Mouse (Mus musculus): ENCODE results near the gene Exoc6b. TPM values are rescaled to one million over a fixed set of nuclear protein-coding genes. Genes with fewer than 3 reads are reported as not detected.

The Exoc6b gene
- polyA plus RNA-seq, 1 experiment from 2014 or later = 6.7 TPM

GRCm38 (mm10) chr6:85051109-85051508 is 18.2 kb downstream of the Exoc6b start:
- no peak for TF ChIP-seq CTCF (IDR thresholded peaks at IDR 0.05; ENCODE audit: low read depth)
- no peaks in the 10 kb centered on the region for H3K36me3 ChIP-seq (ENCODE audit: control insufficient read depth, insufficient read depth)
- H3K27me3 ChIP-seq (replicated peaks; ENCODE audit: control insufficient read depth, insufficient read depth, low read length) = no peaks in the 10 kb centered on the region
- no peak for ATAC-seq
- no peak overlapping the region for H3K4me3 ChIP-seq (ENCODE audit: low read depth, low read length)
- 65% methylated on average over 4 of the region's 4 CpGs for WGBS
- H3K4me1 ChIP-seq (replicated peaks; ENCODE audit: control insufficient read depth, insufficient read depth, low read length) = no peaks in the 10 kb centered on the region
- no peak overlapping the region for H3K27ac ChIP-seq (ENCODE audit: low read depth, low read length)
- no peak overlapping the region for H3K4me2 ChIP-seq (replicated peaks; ENCODE audit: low read depth)
- H3K9ac ChIP-seq (ENCODE audit: low read depth, low read length) = no peak overlapping the region
- H3K9me3 ChIP-seq (ENCODE audit: control insufficient read depth) = no peaks in the 10 kb centered on the region

GRCm38 (mm10) chr6:85046531-85046930 is 22.8 kb downstream of the Exoc6b start:
- Histone ChIP-seq H3K4me1 (replicated peaks; ENCODE audit: control insufficient read depth, insufficient read depth, low read length) (no peaks in the 10 kb centered on the region), H3K27ac (ENCODE audit: low read depth, low read length) (no peak overlapping the region), H3K4me2 (replicated peaks; ENCODE audit: low read depth) (no peak overlapping the region), H3K4me3 (ENCODE audit: low read depth, low read length) (no peak overlapping the region), H3K27me3 (replicated peaks; ENCODE audit: control insufficient read depth, insufficient read depth, low read length) (no peaks in the 10 kb centered on the region), H3K36me3 (ENCODE audit: control insufficient read depth, insufficient read depth) (no peaks in the 10 kb centered on the region), H3K9me3 (ENCODE audit: control insufficient read depth) (no peaks in the 10 kb centered on the region), H3K9ac (ENCODE audit: low read depth, low read length) (no peak overlapping the region)
- ATAC-seq = no peak
- WGBS = 91% methylated on average over 3 of the region's 3 CpGs
- TF ChIP-seq CTCF (IDR thresholded peaks at IDR 0.05; ENCODE audit: low read depth) = no peak

GRCm38 (mm10) chr6:85044621-85045152 is 24.6 kb downstream of the Exoc6b start:
- Histone ChIP-seq H3K27ac (ENCODE audit: low read depth, low read length) (no peak overlapping the region), H3K27me3 (replicated peaks; ENCODE audit: control insufficient read depth, insufficient read depth, low read length) (no peaks in the 10 kb centered on the region), H3K4me3 (ENCODE audit: low read depth, low read length) (no peak overlapping the region), H3K9ac (ENCODE audit: low read depth, low read length) (no peak overlapping the region), H3K36me3 (ENCODE audit: control insufficient read depth, insufficient read depth) (no peaks in the 10 kb centered on the region), H3K4me2 (replicated peaks; ENCODE audit: low read depth) (no peak overlapping the region), H3K4me1 (replicated peaks; ENCODE audit: control insufficient read depth, insufficient read depth, low read length) (no peaks in the 10 kb centered on the region), H3K9me3 (ENCODE audit: control insufficient read depth) (no peaks in the 10 kb centered on the region)
- WGBS = 74% methylated on average over 4 of the region's 4 CpGs
- no peak for ATAC-seq
- no peak for TF ChIP-seq CTCF (IDR thresholded peaks at IDR 0.05; ENCODE audit: low read depth)

- WGBS = 8% methylated on average over 6 of the region's 6 CpGs
- Histone ChIP-seq H3K9me3 (ENCODE audit: control insufficient read depth) (no peaks in the 10 kb centered on the region), H3K4me2 (replicated peaks; ENCODE audit: low read depth) (no peak overlapping the region), H3K9ac (ENCODE audit: low read depth, low read length) (no peak overlapping the region), H3K27ac (ENCODE audit: low read depth, low read length) (no peak overlapping the region), H3K36me3 (ENCODE audit: control insufficient read depth, insufficient read depth) (no peaks in the 10 kb centered on the region), H3K27me3 (replicated peaks; ENCODE audit: control insufficient read depth, insufficient read depth, low read length) (no peaks in the 10 kb centered on the region), H3K4me1 (replicated peaks; ENCODE audit: control insufficient read depth, insufficient read depth, low read length) (no peaks in the 10 kb centered on the region), H3K4me3 (ENCODE audit: low read depth, low read length) (no peak overlapping the region)
- ATAC-seq = no peak
- peak; percentile 88 for TF ChIP-seq CTCF (IDR thresholded peaks at IDR 0.05; ENCODE audit: low read depth)
Observed at GRCm38 (mm10) chr6:85037677-85038076, 31.6 kb downstream of the Exoc6b start.

DNA sequence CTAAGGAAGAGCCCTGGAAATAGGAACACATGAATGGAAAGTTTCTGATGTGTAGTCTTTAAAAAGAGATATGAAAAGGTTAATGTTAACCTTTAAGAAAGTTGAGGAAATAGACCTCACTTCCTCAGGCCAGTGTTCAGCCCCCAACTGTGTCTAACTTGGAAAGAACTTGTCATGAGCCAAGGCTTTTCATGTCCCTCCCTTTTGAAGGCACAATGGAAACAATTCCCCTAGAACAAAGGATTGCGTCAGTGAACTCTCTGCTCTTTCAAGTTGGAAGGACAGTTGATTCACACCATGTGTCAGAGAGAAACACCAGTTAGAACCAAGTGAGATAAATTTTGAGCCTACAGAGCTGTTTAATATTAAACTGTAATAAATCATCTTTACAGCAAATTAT is 39.6 kb downstream of the Exoc6b start:
- H3K4me2 ChIP-seq (replicated peaks; ENCODE audit: low read depth) = no peak overlapping the region
- no peaks in the 10 kb centered on the region for H3K4me1 ChIP-seq (replicated peaks; ENCODE audit: control insufficient read depth, insufficient read depth, low read length)
- no peak overlapping the region for H3K9ac ChIP-seq (ENCODE audit: low read depth, low read length)
- TF ChIP-seq CTCF (IDR thresholded peaks at IDR 0.05; ENCODE audit: low read depth) = no peak
- WGBS = 76% methylated on average over 1 of the region's 1 CpGs
- ATAC-seq = no peak
- H3K27me3 ChIP-seq (replicated peaks; ENCODE audit: control insufficient read depth, insufficient read depth, low read length) = no peaks in the 10 kb centered on the region
- no peaks in the 10 kb centered on the region for H3K36me3 ChIP-seq (ENCODE audit: control insufficient read depth, insufficient read depth)
- no peak overlapping the region for H3K27ac ChIP-seq (ENCODE audit: low read depth, low read length)
- H3K9me3 ChIP-seq (ENCODE audit: control insufficient read depth) = no peaks in the 10 kb centered on the region
- no peak overlapping the region for H3K4me3 ChIP-seq (ENCODE audit: low read depth, low read length)

DNA sequence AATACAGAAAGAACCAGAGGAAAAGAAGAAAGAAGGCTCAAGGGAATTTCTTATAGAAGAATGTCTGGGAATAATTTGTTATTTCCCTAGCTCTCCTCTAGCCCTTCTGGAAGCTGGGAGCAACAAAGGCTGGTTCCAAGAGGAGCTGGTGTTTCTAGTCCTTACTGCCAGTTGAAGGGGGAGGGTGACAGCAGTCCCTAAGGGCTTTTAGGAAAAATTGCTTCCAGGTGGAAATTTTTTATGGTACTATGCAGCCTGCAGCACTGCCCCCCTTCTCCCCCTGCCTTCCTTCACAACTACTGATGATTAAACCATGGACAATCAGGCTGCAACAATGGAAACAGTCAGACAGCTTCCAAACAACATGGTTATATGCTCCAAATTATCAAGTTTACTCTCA is 44.9 kb downstream of the Exoc6b start:
- H3K4me2 ChIP-seq (replicated peaks; ENCODE audit: low read depth) = no peak overlapping the region
- no peaks in the 10 kb centered on the region for H3K36me3 ChIP-seq (ENCODE audit: control insufficient read depth, insufficient read depth)
- no peak overlapping the region for H3K4me3 ChIP-seq (ENCODE audit: low read depth, low read length)
- no peak for TF ChIP-seq CTCF (IDR thresholded peaks at IDR 0.05; ENCODE audit: low read depth)
- no peak overlapping the region for H3K27ac ChIP-seq (ENCODE audit: low read depth, low read length)
- no peaks in the 10 kb centered on the region for H3K27me3 ChIP-seq (replicated peaks; ENCODE audit: control insufficient read depth, insufficient read depth, low read length)
- no peaks in the 10 kb centered on the region for H3K9me3 ChIP-seq (ENCODE audit: control insufficient read depth)
- no peak for ATAC-seq
- no peak overlapping the region for H3K9ac ChIP-seq (ENCODE audit: low read depth, low read length)
- H3K4me1 ChIP-seq (replicated peaks; ENCODE audit: control insufficient read depth, insufficient read depth, low read length) = no peaks in the 10 kb centered on the region

DNA sequence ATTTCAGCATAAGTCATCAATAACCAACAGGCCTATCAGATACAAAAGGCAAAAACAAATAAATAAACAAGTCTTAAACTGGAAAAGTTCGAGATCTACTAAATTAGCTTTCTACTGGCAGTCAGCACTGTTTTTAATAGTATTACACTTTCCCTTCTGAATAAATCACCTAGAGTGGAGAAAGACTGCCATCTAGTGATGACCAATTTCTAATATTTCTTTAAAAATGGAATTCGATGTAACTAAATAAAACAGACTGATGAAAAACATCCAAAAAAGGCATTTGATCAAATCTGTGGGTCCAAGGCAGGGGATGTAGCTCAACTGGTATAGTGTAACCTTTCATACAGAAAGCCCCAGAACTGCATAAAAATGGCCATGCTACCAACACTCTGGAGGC is 52.3 kb downstream of the Exoc6b start:
- Histone ChIP-seq H3K4me2 (replicated peaks; ENCODE audit: low read depth) (no peak overlapping the region), H3K9ac (ENCODE audit: low read depth, low read length) (no peak overlapping the region), H3K27me3 (replicated peaks; ENCODE audit: control insufficient read depth, insufficient read depth, low read length) (no peaks in the 10 kb centered on the region), H3K27ac (ENCODE audit: low read depth, low read length) (no peak overlapping the region), H3K36me3 (ENCODE audit: control insufficient read depth, insufficient read depth) (no peaks in the 10 kb centered on the region), H3K4me3 (ENCODE audit: low read depth, low read length) (no peak overlapping the region), H3K9me3 (ENCODE audit: control insufficient read depth) (no peaks in the 10 kb centered on the region), H3K4me1 (replicated peaks; ENCODE audit: control insufficient read depth, insufficient read depth, low read length) (no peaks in the 10 kb centered on the region)
- WGBS = 27% methylated on average over 2 of the region's 2 CpGs
- ATAC-seq = no peak
- peak; percentile 62 for TF ChIP-seq CTCF (IDR thresholded peaks at IDR 0.05; ENCODE audit: low read depth)
